Mouse (Mus musculus) embryonic fibroblast, embryonic 13.5 days (primary cell): Measurements from ENCODE around the gene Orai2.

Experiments
- CTCF ChIP-seq: IDR thresholded peaks from 2 replicates; pipeline ENCODE4 v1.5.1; 2011; ENCODE audit warnings: mild to moderate bottlenecking, control low read depth, low read length, moderate library complexity, borderline replicate concordance; ENCODE audit not compliant: insufficient read depth
- POLR2A ChIP-seq: IDR thresholded peaks from 2 replicates; pipeline ENCODE4 v1.6.1; 2011; ENCODE audit warnings: low read depth, mild to moderate bottlenecking, control low read depth, low read length, moderate library complexity

DNA sequence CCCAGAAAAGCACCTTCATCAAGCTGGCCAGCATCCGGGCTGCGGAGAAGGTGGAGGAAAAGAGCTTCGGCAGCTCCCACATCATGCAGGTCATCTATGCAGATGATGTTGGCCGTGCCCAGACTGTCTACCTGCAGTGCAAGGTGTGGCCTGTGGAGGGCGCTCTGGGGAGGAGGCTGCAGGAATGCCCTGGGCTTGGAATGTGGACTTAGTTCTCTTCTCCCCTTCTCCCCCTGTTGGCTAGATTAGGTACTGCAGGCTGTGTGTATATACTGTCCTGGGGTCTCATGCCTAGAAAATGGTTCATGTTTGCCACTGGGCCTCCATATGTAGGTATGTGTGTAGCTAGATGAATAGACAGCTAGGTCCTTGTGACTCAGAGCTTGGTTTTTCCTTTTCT is 66.0 kb downstream of the Orai2 start:
- TF ChIP-seq CTCF = peak; percentile 45; the same call in 1 of the 2 replicates
- no peak for TF ChIP-seq POLR2A
